Mouse (Mus musculus): ENCODE results near the gene Ndufc1. TPM values are rescaled to one million over a fixed set of nuclear protein-coding genes. Genes with fewer than 3 reads are reported as not detected.

The Ndufc1 gene
- total and polyA plus RNA-seq, 3 experiments = 115 to 207 TPM; not detected in 1

DNA sequence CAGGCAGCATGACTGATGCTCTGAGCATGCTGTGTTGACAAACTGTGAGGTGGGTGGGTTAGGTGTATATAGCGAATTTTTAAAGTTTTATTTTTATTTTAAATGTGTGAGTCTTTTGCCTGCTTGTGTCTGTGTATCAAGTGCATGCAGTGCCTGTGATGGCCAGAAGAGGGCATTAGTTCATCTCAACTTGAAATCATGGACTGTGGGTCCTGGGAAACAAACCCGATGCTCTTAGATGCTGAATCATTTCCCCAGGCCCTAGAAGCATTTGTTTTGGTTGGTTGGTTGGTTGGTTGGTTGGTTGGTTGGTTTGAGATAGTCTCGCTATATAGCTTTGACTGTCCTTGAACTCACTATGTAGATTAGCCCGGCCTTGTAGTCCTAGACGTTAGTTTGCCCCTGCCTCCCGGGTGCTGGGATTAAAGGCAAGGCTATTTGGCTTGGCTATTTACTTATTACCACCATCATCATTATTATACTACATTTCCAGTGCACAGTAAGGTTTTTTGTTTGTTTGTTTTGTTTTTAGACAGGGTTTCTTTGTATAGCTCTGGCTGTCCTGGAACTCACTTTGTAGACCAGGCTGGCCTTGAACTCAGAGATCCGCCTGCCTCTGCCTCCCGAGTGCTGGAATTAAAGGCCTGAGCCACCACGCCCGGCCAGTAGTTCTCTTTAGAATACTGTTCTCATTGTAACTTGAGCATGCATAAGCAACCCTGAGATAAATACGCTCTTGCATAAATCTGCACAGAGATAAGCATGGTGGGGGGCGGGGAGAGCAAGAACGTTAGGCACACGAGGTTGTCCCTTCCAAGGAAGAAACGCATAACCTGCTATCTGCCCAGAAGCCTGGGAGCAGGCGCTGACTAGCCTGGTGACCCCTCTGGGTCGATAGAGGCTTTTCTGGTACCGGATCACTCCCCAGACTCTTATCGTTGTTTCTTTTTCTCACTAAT is 33.2 kb downstream of the Ndufc1 start (continued):
- TF ChIP-seq USF2 (IDR thresholded peaks at IDR 0.05; ENCODE audit: borderline replicate concordance in 1 of 2, insufficient read depth in 1 of 2, low read depth in 1 of 2, low read length in 2 of 2) (no peak), E2F4 (IDR thresholded peaks at IDR 0.05; ENCODE audit: borderline replicate concordance, low read depth, low read length) (no peak), EP300 (IDR thresholded peaks at IDR 0.05; ENCODE audit: low read depth in 1 of 2, low read length in 2 of 2) (peak; percentile 49 to 76; a peak in 3 of 4 replicates), JUND (IDR thresholded peaks at IDR 0.05; ENCODE audit: low read depth, low read length) (no peak)

DNA sequence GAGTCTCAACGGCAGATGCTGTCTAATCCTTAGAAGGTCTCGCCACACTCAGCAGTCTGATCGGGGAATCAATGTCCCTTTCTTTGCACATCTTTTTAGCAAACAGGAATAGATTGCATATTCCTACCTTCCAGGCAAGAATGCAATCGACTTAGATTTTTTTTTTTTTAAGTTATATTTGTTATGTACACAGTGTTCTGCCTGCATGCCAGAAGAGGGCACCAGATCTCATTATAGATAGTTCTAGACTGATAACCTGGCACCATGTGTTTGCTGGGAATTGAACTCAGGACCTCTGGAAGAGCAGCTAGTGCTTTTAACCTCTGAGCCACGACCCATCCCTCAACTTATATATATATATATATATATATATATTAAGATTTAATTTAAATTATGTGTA is 35.2 kb downstream of the Ndufc1 start:
- no peaks in the 10 kb centered on the region for H3K79me2 ChIP-seq (ENCODE audit: control insufficient read depth, insufficient read depth, low read length, poor library complexity)
- H3K4me3 ChIP-seq (ENCODE audit: control insufficient read depth in 1 of 2, insufficient read depth in 1 of 2, low read depth in 2 of 2, low read length in 2 of 2) = no peak overlapping the region
- peaks cover 0 to 5% of the 10 kb centered on the region in 2 experiments; a peak in 2 of 4 replicates for H3K4me1 ChIP-seq (ENCODE audit: control insufficient read depth in 1 of 2, insufficient read depth in 2 of 2, low read length in 2 of 2)
- H3K36me3 ChIP-seq (ENCODE audit: control insufficient read depth in 1 of 2, insufficient read depth in 2 of 2, low read length in 2 of 2) = no peaks in the 10 kb centered on the region; a peak in 1 of 4 replicates
- no peak overlapping the region for H3K9ac ChIP-seq (ENCODE audit: control insufficient read depth, low read depth, low read length, poor library complexity, severe bottlenecking)
- TF ChIP-seq MAFK (IDR thresholded peaks at IDR 0.05; ENCODE audit: borderline replicate concordance, low read depth, low read length) (no peak), MAX (IDR thresholded peaks at IDR 0.05; ENCODE audit: low read length) (no peak), RAD21 (IDR thresholded peaks at IDR 0.05; ENCODE audit: low read depth, low read length) (peak; percentile 6), TBP (IDR thresholded peaks at IDR 0.05; ENCODE audit: low read depth, low read length) (no peak), NELFE (IDR thresholded peaks at IDR 0.05; ENCODE audit: low read depth, low read length) (no peak), CTCF (IDR thresholded peaks at IDR 0.05 in 2 of 3, conservative IDR thresholded peaks at IDR 0.05 in 1 of 3; ENCODE audit: control insufficient read depth in 1 of 3, insufficient read depth in 1 of 3, low read depth in 2 of 3, low read length in 3 of 3, poor library complexity in 1 of 3, severe bottlenecking in 1 of 3) (peak in 1 of 3 experiments; percentile 27; a peak in 2 of 6 replicates), ZNF384 (IDR thresholded peaks at IDR 0.05; ENCODE audit: low read depth, low read length) (peak; percentile 84)
- H3K9me3 ChIP-seq (replicated peaks; ENCODE audit: insufficient read depth, low read length) = no peaks in the 10 kb centered on the region
- no peaks in the 10 kb centered on the region for H3K27me3 ChIP-seq (ENCODE audit: control insufficient read depth in 1 of 2, insufficient read depth in 2 of 2, low read length in 2 of 2)
- no peak overlapping the region for H3K27ac ChIP-seq (ENCODE audit: control insufficient read depth, low read depth, low read length)
- no peak for DNase-seq (ENCODE audit: low read depth, low spot score)

DNA sequence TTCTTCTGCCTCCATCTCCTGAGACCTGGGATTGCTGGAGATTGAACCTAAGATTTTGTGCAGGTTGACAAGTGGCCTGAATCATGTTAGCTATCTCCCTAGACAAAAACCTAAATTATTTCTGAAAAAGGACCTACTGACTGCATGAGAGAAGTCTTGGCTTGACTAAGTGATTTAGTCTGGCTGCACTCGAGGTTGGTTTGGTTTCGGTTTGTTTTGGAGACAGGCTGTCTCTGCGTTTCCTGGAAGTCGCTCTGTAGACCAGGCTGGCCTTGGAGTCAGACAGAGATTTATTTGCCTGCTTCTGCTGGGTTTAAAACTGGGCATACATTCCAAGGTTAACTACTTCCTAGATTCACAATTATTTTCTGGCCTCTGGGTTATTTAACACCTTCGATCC is 35.9 kb downstream of the Ndufc1 start:
- H3K27me3 ChIP-seq (ENCODE audit: control insufficient read depth in 1 of 2, insufficient read depth in 2 of 2, low read length in 2 of 2) = no peaks in the 10 kb centered on the region
- H3K79me2 ChIP-seq (ENCODE audit: control insufficient read depth, insufficient read depth, low read length, poor library complexity) = no peaks in the 10 kb centered on the region
- H3K4me1 ChIP-seq (ENCODE audit: control insufficient read depth in 1 of 2, insufficient read depth in 2 of 2, low read length in 2 of 2) = peaks cover 0 to 4% of the 10 kb centered on the region in 2 experiments; a peak in 3 of 4 replicates
- no peak for DNase-seq (ENCODE audit: low read depth, low spot score)
- no peaks in the 10 kb centered on the region; a peak in 1 of 4 replicates for H3K36me3 ChIP-seq (ENCODE audit: control insufficient read depth in 1 of 2, insufficient read depth in 2 of 2, low read length in 2 of 2)
- H3K9me3 ChIP-seq (replicated peaks; ENCODE audit: insufficient read depth, low read length) = no peaks in the 10 kb centered on the region
- H3K27ac ChIP-seq (ENCODE audit: control insufficient read depth, low read depth, low read length) = no peak overlapping the region
- no peak overlapping the region for H3K4me3 ChIP-seq (ENCODE audit: control insufficient read depth in 1 of 2, insufficient read depth in 1 of 2, low read depth in 2 of 2, low read length in 2 of 2)
- TF ChIP-seq E2F4 (IDR thresholded peaks at IDR 0.05; ENCODE audit: borderline replicate concordance, low read depth, low read length) = no peak
- no peak for TF ChIP-seq SIN3A (IDR thresholded peaks at IDR 0.05; ENCODE audit: low read length)
- TF ChIP-seq EP300 (IDR thresholded peaks at IDR 0.05; ENCODE audit: low read depth in 1 of 2, low read length in 2 of 2) = no peak
- no peak for TF ChIP-seq ELF1 (IDR thresholded peaks at IDR 0.05; ENCODE audit: low read depth, low read length)
- no peak for TF ChIP-seq NRF1 (IDR thresholded peaks at IDR 0.05; ENCODE audit: insufficient read depth, low read depth, low read length, poor library complexity, severe bottlenecking)
- no peak for TF ChIP-seq MAZ (IDR thresholded peaks at IDR 0.05; ENCODE audit: low read depth, low read length)
- no peak for TF ChIP-seq POLR2A (IDR thresholded peaks at IDR 0.05; ENCODE audit: control insufficient read depth in 1 of 2, insufficient read depth in 1 of 2, low read depth in 1 of 2, low read length in 2 of 2, poor library complexity in 1 of 2)
- no peak for TF ChIP-seq ZNF384 (IDR thresholded peaks at IDR 0.05; ENCODE audit: low read depth, low read length)
- no peak for TF ChIP-seq SMC3 (IDR thresholded peaks at IDR 0.05; ENCODE audit: low read depth, low read length)
- no peak for TF ChIP-seq HCFC1 (IDR thresholded peaks at IDR 0.05; ENCODE audit: low read depth, low read length)
- no peak for TF ChIP-seq CTCF (IDR thresholded peaks at IDR 0.05 in 2 of 3, conservative IDR thresholded peaks at IDR 0.05 in 1 of 3; ENCODE audit: control insufficient read depth in 1 of 3, insufficient read depth in 1 of 3, low read depth in 2 of 3, low read length in 3 of 3, poor library complexity in 1 of 3, severe bottlenecking in 1 of 3)
- no peak for TF ChIP-seq TCF12 (IDR thresholded peaks at IDR 0.05; ENCODE audit: low read depth, low read length)
- no peak for TF ChIP-seq ZC3H11A (IDR thresholded peaks at IDR 0.05; ENCODE audit: low read depth, low read length)
- TF ChIP-seq GATA1 (IDR thresholded peaks at IDR 0.05; ENCODE audit: low read depth, low read length) = no peak
- TF ChIP-seq MYB (IDR thresholded peaks at IDR 0.05; ENCODE audit: low read depth, low read length) = no peak
- no peak for TF ChIP-seq ETS1 (IDR thresholded peaks at IDR 0.05; ENCODE audit: low read depth, low read length)
- TF ChIP-seq TAL1 (IDR thresholded peaks at IDR 0.05; ENCODE audit: low read length) = no peak
- no peak for TF ChIP-seq BHLHE40 (IDR thresholded peaks at IDR 0.05; ENCODE audit: borderline replicate concordance, low read depth, low read length)
- no peak for TF ChIP-seq NELFE (IDR thresholded peaks at IDR 0.05; ENCODE audit: low read depth, low read length)
- no peak overlapping the region for H3K9ac ChIP-seq (ENCODE audit: control insufficient read depth, low read depth, low read length, poor library complexity, severe bottlenecking)
